23 mouse cellular contexts compared by ENCODE assay signal in genomic region chr2:156954463-156954862, GRCm38 (mm10). TPM values are rescaled to one million over a fixed set of nuclear protein-coding genes. Genes with fewer than 3 reads are reported as not detected.
DNase-seq lines count a peak whose midpoint lies in the region; ATAC-seq lines count a peak whose summit lies in the region.
"Had no signal": no experiment of that assay in that cellular context is flagged by ENCODE, and none has a peak within 500 bp of the region (broad histone marks: within the 10 kb centered on the region; RNA-seq: fewer than 3 reads in every experiment).

No protein-coding gene starts in this region.

- H3K9me3 ChIP-seq in kidney, embryonic 16.5 days (ENCODE audit: low read length): no peaks in the 10 kb centered on the region
- no peaks in the 10 kb centered on the region for H3K9me3 ChIP-seq in liver, embryonic 12.5 days (replicated peaks)
- H3K9me3 ChIP-seq: forebrain, embryonic 10.5 days; hindbrain, embryonic 12.5 days; hindbrain, embryonic 15.5 days had no signal

- no peaks in the 10 kb centered on the region for H3K4me1 ChIP-seq in kidney, embryonic 16.5 days (ENCODE audit: insufficient read depth, low read length)
- H3K4me1 ChIP-seq in liver, embryonic 12.5 days: peaks cover 51% of the 10 kb centered on the region
- H3K4me1 ChIP-seq: forebrain, embryonic 10.5 days; hindbrain, embryonic 12.5 days; hindbrain, embryonic 15.5 days had no signal

- no peak overlapping the region for H3K27ac ChIP-seq in kidney, embryonic 16.5 days (ENCODE audit: low read length)
- peak overlapping the region; percentile 52 for H3K27ac ChIP-seq in liver, embryonic 12.5 days
- H3K27ac ChIP-seq: forebrain, embryonic 10.5 days; gastrocnemius, adult 2 months; hindbrain, embryonic 12.5 days; hindbrain, embryonic 15.5 days had no signal

- WGBS in kidney, embryonic 16.5 days: 88% methylated on average over 5 of the region's 5 CpGs
- 85% methylated on average over 5 of the region's 5 CpGs for WGBS in liver, embryonic 12.5 days (ENCODE audit: insufficient replicate concordance)

- H3K9ac ChIP-seq in kidney, embryonic 16.5 days (replicated peaks; ENCODE audit: low read length): 0 out of 2 replicates have a peak overlapping the region, but pooled peaks have one; percentile 11
- H3K9ac ChIP-seq in liver, embryonic 12.5 days: no peak overlapping the region
- H3K9ac ChIP-seq: hindbrain, embryonic 12.5 days; hindbrain, embryonic 15.5 days had no signal

- H3K4me2 ChIP-seq in kidney, embryonic 16.5 days (replicated peaks; ENCODE audit: low read depth, low read length): no peak overlapping the region
- H3K4me2 ChIP-seq in liver, embryonic 12.5 days: no peak overlapping the region
- H3K4me2 ChIP-seq: heart, embryonic 11.5 days; hindbrain, embryonic 12.5 days; hindbrain, embryonic 15.5 days had no signal

- H3K27me3 ChIP-seq in kidney, embryonic 16.5 days (ENCODE audit: insufficient read depth, low read length): no peaks in the 10 kb centered on the region
- H3K27me3 ChIP-seq in liver, embryonic 12.5 days (replicated peaks): no peaks in the 10 kb centered on the region
- H3K27me3 ChIP-seq: hindbrain, embryonic 12.5 days; hindbrain, embryonic 15.5 days had no signal

- H3K36me3 ChIP-seq in kidney, embryonic 16.5 days (ENCODE audit: insufficient read depth, low read length): 0 out of 2 replicates have a peak, but pooled peaks cover 9% of the 10 kb centered on the region
- peaks cover 40% of the 10 kb centered on the region for H3K36me3 ChIP-seq in liver, embryonic 12.5 days
- H3K36me3 ChIP-seq: forebrain, embryonic 10.5 days had no signal

- H3K4me3 ChIP-seq in kidney, embryonic 16.5 days (ENCODE audit: low read length): no peak overlapping the region
- H3K4me3 ChIP-seq in liver, embryonic 12.5 days: no peak overlapping the region
- H3K4me3 ChIP-seq: forebrain, embryonic 10.5 days; gastrocnemius, adult 2 months; hindbrain, embryonic 12.5 days; hindbrain, embryonic 15.5 days had no signal

- DNase-seq in kidney, postnatal 4 days: no peak
- no peak for DNase-seq in liver
- peak; percentile 57 for DNase-seq in right cerebral cortex, adult 18-20 months
- no peak for DNase-seq in right cerebral cortex, postnatal 14 days
- peak; percentile 63 for DNase-seq in brain, adult 2 months (ENCODE audit: low read depth, low spot score)
- DNase-seq in thymus, postnatal 36 days: no peak
- DNase-seq: adrenal gland, adult 8-10 months; adrenal gland, postnatal 25 days; cerebellum, adult 18-20 months; cerebellum, adult 9-10 months; cerebellum, postnatal 14 days; gastrocnemius, adult 2 months; gastrocnemius, postnatal 14 days; heart, adult 11 months had no signal

- no peak for ATAC-seq in kidney, embryonic 16.5 days (ENCODE audit: low FRiP score, low TSS enrichment)
- no peak for ATAC-seq in liver, embryonic 12.5 days
- ATAC-seq: activated CD4-positive, CD25-positive, alpha-beta regulatory T cell, adult 4 months; CD4-positive, CD25-positive, alpha-beta regulatory T cell, adult 4 months; forebrain, embryonic 14.5 days had no signal

RNA-seq across cellular contexts. Expression of gene Ndrg3, which starts 37.4 kb away (rescaled TPM):
- 57.7 and 57.9 TPM in 2 replicates for polyA plus RNA-seq in kidney, embryonic 16.5 days (2015; fragmentation: Nextera tagmentation; extraction: Ambion mirVana)
- polyA plus RNA-seq in liver, embryonic 12.5 days (2016; fragmentation: Nextera tagmentation; extraction: Ambion mirVana): 55.4 and 56.4 TPM in 2 replicates

RNA-seq across cellular contexts. Expression of gene Dsn1, which starts 52.5 kb away (rescaled TPM):
- 37.9 and 40.2 TPM in 2 replicates for polyA plus RNA-seq in kidney, embryonic 16.5 days (2015; fragmentation: Nextera tagmentation; extraction: Ambion mirVana)
- 38.7 TPM in 2 replicates for polyA plus RNA-seq in liver, embryonic 12.5 days (2016; fragmentation: Nextera tagmentation; extraction: Ambion mirVana)

Comparison
In these comparisons a context has a peak if more than half of its experiments do, and no peak if none do; other contexts are left out.
1. DNase-seq: peak in right cerebral cortex, adult 18-20 months (single experiment) and brain, adult 2 months (single experiment); none in kidney, postnatal 4 days (0 of 2), liver (single experiment), right cerebral cortex, postnatal 14 days (single experiment) and thymus, postnatal 36 days (0 of 2).